Mouse (Mus musculus) B cell, adult 2 months (primary cell): ENCODE measurements around the gene Usp50.

Source experiments
- DNase-seq, 2 experiments: peaks; one replicate each; pipeline ENCODE4 v3.0.0; 2022

The Usp50 gene

DNA sequence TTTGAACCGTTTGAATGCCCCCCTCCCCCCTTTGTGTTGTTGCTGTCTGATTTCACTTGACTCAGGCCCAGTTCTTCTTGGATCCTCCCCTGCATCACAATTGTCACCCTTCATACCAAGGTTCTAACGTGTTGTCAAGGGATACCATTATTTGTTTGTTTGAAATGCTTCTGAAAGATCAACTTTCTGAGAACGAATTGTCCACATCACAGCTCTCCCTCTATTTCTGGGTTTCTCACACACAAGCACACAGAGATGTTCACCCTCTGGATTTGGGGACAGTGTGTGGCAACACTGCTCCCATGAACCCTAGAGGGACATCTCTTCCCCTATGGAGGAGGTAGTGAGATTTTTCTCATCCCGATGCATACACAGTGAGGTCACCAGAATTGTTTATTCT, at the start of gene Usp50:
Gene Usp50, minus strand, starts transcription at position 101 of the 400 bp plus-strand sequence.
- no peak for DNase-seq

DNA sequence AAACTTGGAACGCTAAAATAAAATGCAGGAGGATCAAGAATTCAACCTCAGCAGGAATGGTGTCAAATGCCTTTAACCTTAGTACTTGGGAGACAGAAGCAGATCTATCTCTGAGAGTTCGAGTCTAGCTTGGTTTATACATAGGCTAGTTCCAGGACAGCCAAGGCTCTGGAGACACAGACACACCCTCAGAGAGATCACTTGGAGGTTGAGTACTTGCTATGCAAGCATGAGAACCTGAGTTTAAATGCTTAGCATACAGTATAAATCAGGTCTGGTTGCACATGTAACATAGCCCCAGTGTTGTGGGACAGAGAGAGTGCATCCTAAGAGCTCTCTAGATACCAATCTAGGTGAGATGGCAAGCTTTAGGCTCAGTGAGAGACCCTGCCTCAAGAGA, 34.1 kb upstream of the Usp50 start:
- no peak for DNase-seq

DNA sequence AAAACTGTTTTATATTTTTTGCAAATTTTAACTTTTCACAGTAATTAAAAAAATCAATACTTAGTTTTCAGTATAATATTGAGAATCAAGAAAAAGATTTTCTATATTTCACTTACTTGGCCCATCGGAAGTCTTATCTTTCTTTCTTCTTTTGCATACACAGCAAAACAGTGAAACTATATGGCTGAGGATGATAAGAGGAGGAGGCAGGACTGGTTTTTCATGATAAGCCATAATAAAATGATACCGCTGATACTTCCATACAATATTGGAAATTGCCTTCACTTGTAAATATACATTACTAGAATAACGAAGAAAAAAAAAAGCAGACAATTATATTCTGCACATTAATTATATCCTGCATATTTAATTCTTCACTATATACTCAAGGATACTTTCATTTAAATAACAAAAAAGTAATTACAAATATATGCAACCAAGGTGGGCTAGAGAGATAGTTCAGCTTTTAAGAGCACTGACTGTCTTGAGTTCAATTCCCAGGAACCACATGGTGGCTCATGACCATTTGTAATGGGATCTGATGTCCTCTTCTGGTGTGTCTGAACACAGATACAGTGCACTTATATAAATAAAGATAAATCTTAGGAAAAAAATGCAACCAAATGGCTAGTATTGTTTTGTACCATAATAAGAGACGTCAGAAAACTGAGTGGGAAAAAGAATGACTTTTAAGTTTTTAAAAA, 33.5 kb upstream of the Usp50 start:
- DNase-seq = no peak

DNA sequence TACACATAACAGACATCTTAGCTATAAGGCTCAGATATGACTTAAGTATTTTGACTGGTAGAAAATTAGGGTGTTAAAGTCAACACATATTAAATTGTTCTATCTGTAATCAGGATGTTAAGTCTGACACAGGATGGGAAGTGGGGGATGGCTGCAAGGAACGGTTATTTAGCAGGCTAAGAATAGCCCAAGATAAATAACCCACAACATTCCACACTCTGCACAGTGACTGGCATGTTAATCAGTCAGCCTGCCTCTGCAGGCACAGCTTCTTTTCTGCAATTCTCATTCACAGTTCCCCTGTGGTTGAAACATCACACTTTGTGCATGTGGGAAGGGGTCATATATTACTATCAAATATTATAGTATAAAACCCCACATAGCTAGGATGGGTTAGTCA, 32.6 kb upstream of the Usp50 start:
- no peak for DNase-seq

DNA sequence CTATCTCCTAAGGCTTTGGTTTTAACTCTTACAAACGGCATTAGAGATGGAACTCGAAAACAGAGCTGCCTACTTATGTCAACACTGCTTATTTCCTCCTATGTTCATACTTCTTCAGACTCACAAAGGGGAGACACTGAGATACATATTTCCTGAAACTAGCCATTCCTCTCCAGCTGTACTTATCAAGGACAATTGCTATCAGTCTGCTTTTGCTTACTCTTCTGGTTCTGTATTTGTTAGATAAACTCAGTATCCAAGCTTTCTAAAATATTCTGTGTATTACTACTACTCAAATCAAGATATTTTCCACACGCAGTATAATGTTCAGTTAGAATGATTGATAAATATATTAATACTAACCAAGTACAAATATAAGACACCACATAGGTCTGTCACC, 18.7 kb upstream of the Usp50 start:
- no peak for DNase-seq

DNA sequence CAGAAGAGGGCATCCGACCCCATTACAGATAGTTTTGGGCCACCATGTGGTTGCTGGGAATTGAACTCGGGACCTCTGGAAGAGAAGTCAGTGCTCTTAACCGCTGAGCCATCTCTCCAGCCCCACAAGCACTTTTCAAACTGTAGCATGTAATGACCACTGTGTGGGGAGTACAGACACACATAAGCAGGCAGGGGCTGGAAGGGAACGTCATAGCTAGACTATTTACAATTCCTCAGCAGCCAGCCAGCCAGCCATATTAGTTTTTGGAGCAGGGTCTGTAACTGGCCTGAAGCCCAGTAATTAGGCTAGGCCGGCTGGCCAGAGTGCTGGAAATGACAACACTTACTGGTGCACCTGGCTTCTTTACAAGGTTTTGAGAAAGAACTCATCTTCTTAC, 15.2 kb upstream of the Usp50 start:
- no peak for DNase-seq

DNA sequence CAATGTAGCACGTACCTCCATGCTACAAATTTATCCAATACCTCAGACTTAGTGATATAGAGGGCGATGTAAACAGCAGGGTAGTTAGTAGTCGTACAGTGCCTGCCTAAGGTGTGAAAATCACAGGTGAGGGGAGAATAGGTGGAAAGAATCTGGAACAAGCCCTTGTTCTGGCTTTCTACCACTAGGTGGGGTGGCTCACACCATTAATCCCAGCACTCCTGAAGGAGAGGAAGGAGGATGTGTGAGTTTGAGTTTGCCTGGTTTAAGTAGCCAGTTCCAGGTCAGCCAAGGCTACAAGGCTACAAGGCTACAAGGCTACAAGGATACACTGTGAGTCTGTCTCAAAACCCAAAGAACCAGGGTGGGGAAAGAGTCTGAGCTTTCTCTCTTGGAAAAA, 12.4 kb upstream of the Usp50 start:
- no peak for DNase-seq

DNA sequence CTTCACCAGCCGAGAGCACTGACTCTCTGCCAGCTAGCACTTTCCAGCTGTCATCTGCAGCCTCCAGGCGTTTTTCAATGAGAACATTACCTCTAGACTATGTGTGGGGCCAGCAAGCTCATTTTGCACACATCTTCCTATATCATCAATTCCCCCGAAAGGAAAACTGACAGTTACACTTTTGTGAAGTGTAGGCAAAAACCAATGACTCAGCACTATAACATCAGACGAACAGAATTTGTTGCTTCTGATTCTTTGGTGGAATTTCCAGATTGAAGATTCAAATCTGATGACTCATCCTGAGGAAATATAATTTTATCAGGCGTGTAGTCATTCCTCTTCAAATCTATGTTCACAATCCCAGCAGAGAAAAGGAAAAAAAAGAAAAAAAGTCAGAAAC, 9.3 kb upstream of the Usp50 start:
- no peak for DNase-seq

DNA sequence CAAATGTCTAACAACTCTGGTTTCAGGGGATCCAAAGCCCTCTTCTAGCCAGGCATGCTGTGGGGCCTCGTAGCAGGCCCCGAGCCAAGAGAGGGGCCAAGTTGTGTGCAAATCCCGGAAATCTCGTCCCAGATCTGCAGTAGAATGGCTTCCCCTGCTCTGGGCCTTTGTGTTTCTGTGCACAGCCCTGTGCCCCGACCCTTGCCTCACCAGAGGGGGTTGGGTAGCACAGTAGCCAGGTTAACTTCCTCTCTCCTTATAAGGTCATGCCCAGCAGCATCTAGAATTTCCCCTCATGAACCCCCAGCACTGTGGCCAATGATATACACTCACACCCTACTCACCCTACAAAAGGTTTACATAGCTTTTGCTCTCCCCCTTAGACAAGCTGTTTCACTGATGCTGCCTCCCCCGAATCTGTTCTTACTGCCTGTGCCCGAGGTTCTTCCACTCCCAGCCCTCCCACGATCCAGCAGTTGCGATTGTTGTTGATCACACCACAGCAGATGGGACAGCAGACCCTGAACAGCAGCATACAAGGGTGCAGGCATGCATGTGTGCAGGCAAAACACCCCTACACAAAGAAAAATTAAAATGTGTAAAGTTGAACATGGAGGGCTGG, 4.6 kb upstream of the Usp50 start:
- DNase-seq = no peak

DNA sequence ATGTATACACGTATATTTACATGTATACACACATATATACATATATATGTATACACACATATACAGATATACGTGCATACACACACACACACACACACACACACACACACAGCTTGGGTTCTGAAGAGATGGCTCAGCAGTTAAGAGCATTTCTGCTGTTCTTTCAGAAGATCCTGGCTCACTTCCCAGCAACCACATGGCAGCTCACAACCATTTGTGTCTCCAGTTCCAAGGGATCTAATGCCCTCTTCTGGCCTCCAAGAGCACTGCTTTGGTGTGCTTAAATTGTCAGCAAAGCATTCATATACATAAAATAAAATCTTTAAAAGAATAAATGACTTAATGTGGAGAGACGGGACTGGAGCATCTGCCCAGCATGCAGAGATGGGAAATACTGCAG, 837 bp downstream of the Usp50 start:
- no peak for DNase-seq

DNA sequence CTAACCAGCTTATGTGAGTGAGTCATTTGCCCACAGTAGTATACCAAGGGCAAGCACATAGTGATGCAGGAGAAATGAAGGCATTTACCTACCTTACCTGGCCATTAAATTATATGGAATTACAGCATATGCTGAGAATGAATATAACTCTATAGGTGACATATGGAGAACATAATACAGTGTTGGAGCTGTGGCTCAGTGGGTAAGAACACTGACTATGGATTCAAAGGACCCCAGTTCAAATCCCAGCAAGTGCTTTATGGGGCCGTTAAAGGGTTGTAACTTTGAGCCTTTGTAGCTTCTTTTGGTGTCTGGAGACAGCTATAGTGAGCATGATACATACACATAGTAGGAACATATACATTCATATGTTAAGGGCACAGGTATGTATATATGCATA, 1.8 kb downstream of the Usp50 start:
- DNase-seq = no peak

DNA sequence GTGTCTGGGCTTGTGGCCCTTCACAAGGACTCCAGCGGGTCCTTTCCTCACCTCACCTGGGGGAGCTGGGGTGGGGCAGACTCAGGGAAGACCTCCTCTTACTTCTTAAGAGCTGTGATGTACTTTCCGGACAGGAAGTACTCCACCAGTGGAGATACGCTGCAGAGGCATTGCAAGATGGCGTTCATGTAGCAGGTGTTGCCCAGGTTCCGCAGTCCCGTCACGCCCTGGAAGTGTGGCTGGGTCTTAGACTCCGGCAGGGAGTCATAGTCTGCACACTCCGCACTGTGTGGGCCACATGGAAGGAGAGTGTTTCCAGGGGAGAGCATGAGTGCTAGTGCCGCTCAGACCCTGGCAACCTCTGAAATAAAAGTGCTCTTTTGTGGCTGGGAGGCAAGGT, 3.0 kb downstream of the Usp50 start:
- DNase-seq = no peak

DNA sequence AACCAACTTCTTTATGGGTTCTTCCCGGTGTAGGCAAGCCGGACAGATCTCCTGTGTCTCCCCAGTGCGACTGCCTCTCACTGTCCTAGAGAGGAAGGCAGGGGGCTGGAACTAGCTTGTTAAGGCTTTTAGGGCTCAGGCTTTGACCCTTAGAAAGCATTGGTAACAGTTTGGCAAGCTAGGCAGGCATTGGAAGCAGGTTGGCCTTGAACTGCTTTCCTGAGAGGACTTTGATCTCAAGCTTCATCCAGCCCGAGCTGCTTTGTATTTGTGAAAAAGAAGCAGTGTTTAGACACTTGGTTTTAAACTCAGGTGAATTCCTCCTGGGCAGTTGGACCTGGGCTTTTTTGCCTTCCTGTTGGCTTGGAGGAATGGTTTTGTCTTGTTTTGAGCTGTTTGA, 4.5 kb downstream of the Usp50 start:
- no peak for DNase-seq

DNA sequence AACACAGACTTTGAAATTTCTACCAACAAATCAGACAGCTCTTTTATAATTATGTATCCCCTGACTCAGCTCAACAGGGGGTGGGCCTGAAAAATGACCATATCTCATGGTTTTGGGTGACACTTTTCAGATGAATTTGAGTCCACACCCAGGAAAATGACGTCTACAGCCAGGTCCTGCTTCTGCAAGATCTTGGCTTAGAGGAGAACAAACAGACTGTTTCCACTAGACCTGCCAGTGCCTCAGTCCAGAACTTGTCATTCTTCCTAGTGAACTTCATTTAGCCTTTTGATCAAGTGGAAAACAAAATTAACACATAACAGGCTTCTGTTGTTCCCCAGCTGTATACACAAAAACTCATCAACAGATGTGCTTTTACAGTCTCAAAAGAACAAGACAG, 6.9 kb downstream of the Usp50 start:
- no peak for DNase-seq

DNA sequence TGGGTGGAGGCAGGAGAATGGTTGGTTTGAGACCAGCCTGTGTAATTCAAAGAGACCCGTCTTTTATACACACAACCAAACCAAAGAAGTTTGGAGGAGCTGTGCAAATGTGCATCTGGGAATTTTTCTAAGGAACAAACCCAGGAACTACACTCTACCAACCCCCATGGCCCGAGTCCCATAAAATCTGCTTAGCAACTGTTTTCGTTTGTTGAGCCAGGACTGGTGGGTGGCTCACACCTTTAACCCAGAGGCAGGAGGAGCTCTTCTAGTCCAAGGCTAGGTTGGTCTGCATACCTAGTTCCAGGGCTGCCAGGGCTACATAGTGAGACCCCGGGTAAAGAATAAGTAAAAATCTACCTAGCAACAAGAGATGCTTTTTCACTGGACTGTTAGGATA, 7.3 kb downstream of the Usp50 start:
- DNase-seq = no peak

DNA sequence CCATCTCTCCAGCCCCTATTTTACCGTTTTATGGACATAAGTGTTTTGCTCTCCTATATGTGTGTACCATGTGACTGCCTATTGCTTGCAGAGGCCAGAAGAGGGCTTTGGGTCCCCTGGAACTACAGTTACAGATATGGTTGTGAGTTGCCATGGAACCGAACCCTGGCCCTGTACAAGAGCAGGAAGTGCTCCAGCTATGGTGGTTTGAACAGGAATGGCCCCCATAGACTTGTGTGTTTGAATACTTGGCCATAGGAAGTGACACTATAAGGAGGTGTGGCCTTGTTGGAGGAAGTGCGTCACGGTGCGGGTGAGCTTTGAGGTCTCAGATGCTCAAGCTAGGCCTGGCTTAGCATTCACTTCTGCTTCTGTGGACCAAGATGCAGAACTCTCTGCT, 11.1 kb downstream of the Usp50 start:
- DNase-seq = no peak

DNA sequence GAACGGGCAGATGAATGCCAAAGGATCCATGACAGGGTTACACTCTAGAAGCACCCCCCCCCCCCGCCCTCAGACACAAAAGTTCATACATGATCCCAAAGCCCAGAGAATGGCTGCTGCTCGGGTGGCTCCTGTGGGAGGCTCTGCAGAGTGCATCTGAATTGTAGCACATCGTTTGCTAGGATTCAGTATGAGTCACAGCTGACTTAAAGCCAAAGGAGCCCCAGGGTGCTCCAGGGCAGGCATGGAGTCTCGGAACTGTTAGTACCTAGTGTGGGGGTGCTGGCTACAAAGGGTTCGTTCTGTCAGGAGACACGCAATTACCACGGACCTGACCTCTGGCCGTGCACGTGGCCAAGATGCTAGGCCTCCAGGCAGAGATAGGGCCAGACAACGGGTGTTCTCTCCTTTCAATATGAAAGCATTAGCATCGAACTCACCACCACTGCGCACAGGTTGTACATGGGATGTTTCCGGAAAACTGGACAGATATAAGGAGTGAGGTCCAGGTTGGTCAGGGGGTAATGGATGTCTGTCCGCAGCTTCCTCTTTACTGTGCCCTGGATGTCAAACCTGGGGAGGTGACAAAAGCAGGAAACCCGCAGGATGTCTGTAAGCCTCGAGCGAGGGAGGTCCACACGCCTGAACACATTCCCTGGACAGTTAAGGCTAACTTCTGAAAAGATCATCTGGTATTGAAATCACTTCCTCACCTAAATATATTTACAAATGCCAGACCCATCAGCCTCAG, 13.7 kb downstream of the Usp50 start:
- no peak for DNase-seq

DNA sequence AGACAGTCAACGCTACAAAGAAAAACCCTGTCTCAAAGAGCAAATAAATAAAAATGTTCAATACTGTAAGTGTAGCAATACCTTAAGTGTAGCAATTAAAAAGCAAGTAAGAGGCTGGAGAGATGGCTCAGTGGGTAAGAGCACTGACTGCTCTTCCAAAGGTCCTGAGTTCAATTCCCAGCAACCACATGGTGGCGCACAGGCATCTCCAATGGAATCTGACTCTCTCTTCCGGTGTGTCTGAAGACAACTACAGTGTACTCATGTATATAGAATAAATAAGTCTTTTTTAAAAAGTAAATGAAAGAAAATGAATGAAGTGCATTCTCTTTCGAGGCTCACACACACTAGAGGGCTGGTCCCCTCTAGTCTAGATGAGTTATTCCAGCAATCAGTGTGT, 15.1 kb downstream of the Usp50 start:
- DNase-seq = no peak

DNA sequence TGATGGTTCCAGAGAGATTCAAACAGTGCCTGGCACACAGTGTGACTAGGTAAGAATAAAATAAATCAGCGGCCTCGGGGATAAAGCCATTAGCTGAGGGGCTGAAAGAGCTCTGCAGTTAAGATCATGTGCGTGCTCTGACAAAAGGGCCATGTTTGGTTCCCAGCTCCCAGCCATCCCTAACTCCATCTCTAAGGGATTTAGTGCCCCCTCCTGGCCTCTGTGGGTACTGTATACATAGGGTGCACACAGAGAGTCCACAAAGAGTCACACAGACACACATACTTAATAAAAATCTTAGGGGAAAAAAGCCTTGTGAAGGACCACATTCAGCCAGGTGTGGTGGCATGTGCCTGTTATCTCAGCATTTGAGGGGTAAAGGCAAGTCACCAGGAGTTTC, 15.7 kb downstream of the Usp50 start:
- DNase-seq = no peak

DNA sequence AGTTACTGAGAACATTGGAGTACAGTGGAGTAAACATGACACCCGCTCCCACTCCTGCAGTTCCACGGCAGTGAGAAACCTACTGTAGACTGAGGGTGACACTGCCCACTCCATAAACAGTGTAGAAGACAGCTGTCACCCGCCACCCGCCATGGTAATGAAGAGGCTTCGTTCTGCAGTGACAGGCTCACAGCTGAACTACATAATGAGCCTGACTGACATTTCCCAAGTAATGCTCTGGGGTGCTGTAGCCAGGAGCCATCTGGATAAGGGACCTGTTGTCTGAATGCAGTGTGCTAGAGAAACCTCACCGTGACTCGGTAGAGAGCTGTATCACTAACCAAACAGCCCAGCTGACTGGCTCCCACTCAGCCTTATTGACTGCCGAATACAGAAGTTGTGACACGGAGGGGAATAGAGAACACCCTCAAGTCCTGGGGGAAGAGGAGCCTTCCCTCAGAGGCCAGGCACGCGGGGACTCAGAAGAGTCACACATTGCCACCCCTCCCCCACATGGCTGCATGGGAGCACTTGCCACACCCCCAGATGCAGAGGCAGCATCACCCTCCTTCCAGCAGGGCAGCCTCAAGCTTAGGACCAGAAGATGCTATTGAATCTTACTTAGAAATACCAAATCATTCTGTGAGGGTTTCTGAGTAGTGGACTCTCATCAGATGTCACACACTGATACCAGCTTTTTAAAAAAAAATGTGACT, 17.2 kb downstream of the Usp50 start:
- no peak for DNase-seq

DNA sequence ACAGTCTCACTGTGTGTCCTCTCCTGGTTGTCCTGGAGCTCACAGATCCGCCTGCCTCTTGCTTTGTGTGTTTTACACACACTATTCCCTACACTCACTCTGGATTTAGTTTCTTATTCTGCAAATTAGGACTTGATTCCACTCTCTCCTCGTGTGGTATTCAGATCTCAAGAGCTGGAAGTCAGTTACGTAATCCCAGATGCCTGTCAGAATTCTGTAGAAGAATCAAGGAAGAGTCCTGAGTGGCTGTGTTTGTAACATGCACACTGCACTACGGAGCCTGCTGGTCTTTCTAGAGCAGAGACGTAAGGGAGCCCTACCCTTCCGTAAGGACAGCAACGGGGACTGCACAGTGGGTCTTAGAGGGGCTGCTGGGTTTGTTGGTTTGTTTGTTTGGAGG, 23.9 kb downstream of the Usp50 start:
- DNase-seq = no peak

DNA sequence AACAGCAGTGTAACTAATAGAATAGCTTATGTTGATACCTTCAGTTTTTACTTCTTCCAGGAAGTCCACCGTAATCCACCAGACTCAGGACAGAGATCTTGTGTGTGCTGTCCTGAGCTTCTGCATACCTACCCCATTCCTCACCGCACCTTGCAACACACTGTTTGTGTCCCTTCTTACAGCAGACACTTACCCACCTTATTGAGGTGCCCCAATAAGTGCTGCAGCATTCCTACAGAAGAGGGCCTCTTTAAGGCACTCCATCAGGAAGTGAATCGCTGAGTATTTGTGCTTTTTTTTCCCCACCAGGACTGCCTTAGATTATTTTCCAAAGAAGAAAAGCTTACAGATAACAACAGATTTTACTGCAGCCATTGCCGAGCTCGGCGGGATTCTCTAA, 27.6 kb downstream of the Usp50 start:
- DNase-seq = no peak

DNA sequence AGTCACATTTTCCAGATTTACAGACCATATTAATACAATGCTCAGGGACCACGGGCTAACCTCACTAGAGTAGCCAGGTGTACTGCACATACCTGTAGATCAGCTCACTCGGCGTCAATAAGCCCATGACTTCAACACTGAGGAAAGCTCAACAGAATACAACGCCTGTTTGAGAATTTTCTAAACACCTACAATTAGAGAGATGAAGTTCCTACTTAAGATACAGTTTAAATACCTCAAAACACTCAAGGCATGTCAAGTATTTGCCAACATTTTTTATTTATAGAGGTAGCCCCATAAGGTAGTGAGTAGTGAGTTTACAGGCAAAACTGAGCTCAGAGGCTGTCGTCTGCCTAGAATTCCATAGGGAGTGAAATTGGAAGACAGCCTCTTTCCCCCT, 39.9 kb downstream of the Usp50 start:
- no peak for DNase-seq

DNA sequence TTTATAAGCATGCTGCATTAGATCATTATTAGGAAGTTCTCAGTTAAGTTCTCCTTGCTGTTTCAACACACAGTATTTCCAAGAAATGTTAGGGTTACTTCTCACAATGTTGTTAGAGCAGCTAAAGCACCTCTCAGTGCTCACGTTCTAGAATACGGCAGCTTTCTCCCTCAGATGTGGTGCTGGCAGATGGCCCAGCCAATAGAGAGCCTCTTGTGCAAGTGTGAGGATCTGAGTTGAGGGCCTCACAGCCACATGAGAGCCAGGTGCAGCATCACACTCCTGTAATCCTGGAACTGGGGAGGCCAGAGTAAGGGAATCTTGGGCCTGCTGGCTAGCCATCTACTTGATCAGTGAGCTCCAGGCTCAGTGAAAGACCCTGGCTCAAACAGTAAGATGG, 43.0 kb downstream of the Usp50 start:
- no peak for DNase-seq
